Mouse (Mus musculus) right cerebral cortex, postnatal 14 days (tissue): Measurements from ENCODE around the gene Pcnx3.
A peak's percentile ranks its signal among the peaks of the same experiment; 100 is the strongest.

Experiments
- DNase-seq: peaks from one replicate; pipeline ENCODE4 v3.0.0; 2022

Gene Pcnx3

GRCm38 (mm10) chr19:5668372-5668771 lies 20.3 kb downstream of the Pcnx3 start:
- DNase-seq: no peak

- DNase-seq: no peak
Observed at GRCm38 (mm10) chr19:5666386-5666785, 22.3 kb downstream of the Pcnx3 start.

- DNase-seq: no peak
Observed at GRCm38 (mm10) chr19:5665465-5665864, 23.2 kb downstream of the Pcnx3 start.

- no peak for DNase-seq
Observed at GRCm38 (mm10) chr19:5664669-5665257, 23.9 kb downstream of the Pcnx3 start.

- DNase-seq: peak; percentile 71
Observed at GRCm38 (mm10) chr19:5662981-5663913, 25.5 kb downstream of the Pcnx3 start, which contains the start of gene Sipa1. Sipa1 (minus strand) TSS chr19:5663707.

- DNase-seq: no peak
Observed at GRCm38 (mm10) chr19:5662310-5662709, 26.4 kb downstream of the Pcnx3 start.

GRCm38 (mm10) chr19:5660942-5661751 lies 27.6 kb downstream of the Pcnx3 start:
- DNase-seq: no peak

- no peak for DNase-seq
Observed at GRCm38 (mm10) chr19:5654720-5655298, 33.9 kb downstream of the Pcnx3 start.

GRCm38 (mm10) chr19:5653969-5654719 lies 34.6 kb downstream of the Pcnx3 start:
- DNase-seq: no peak

GRCm38 (mm10) chr19:5652570-5652969 lies 36.1 kb downstream of the Pcnx3 start:
- no peak for DNase-seq

- no peak for DNase-seq
Observed at GRCm38 (mm10) chr19:5651502-5652274, 37.0 kb downstream of the Pcnx3 start.

GRCm38 (mm10) chr19:5649298-5649741 lies 39.4 kb downstream of the Pcnx3 start:
- no peak for DNase-seq

- DNase-seq: peak; percentile 67
Observed at GRCm38 (mm10) chr19:5648401-5649297, 40.1 kb downstream of the Pcnx3 start.

GRCm38 (mm10) chr19:5647791-5648190 lies 40.9 kb downstream of the Pcnx3 start:
- no peak for DNase-seq

- no peak for DNase-seq
Observed at GRCm38 (mm10) chr19:5646731-5647330, 41.9 kb downstream of the Pcnx3 start.

- DNase-seq: no peak
Observed at GRCm38 (mm10) chr19:5645280-5645679, 43.4 kb downstream of the Pcnx3 start.

- no peak for DNase-seq
Observed at GRCm38 (mm10) chr19:5641641-5642040, 47.1 kb downstream of the Pcnx3 start.

- no peak for DNase-seq
Observed at GRCm38 (mm10) chr19:5641021-5641420, 47.7 kb downstream of the Pcnx3 start.

- DNase-seq: no peak
Observed at GRCm38 (mm10) chr19:5640339-5640738, 48.4 kb downstream of the Pcnx3 start.
